In the genomic region with DNA sequence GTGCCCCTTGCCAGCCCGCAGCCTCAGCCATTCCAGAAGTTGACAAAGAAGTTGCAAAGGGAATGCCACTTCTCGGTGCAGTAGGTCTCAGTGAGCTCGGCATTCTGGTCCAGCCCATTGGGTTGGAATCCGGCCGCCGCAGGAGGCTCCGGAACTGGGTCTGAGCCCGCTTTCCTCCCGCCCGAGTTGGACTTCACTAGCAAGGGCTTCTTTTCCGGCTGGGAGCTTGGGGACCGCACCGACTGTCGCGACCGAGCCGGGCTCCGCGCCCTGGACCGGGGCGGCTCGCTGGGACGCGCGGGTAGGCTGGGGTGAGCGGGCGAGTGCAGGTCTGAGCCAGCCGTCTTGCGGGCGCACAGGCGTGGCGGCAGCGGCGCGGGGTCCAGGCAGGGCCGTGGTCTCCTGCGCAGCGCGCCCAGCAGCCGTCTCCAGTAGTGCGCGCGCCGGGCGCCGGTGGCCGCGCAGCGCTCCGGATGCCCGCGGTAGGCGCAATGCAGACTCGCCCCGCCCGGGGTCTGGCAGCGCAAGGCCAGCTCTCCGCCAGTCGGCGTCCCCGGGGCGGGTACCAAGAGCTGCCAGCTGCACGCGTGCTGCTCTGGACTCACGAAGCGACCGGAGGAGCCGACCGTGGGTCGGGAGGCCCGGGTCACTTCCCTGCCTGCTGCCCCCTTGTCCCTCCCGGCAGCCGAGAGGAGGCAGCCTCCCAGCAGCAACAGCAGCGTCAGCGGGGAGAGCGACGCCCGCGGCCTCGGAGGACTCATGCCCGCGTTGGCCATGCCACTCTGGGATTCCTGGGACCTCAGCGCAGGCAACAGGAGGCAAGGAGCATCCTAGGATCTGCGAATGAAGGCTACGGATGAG, we compare ENCODE assay signal across 8 mouse cellular contexts. TPM values are rescaled to one million over a fixed set of nuclear protein-coding genes. Genes with fewer than 3 reads are reported as not detected.
DNase-seq lines count a peak whose midpoint lies in the region; ATAC-seq and TF ChIP-seq lines count a peak whose summit lies in the region.

No protein-coding gene starts in this region.

- H3K4me1 ChIP-seq in G1E (ENCODE audit: insufficient read depth, low read depth, low read length), result peaks cover 28% of the 10 kb centered on the region
- peaks cover 3% of the 10 kb centered on the region; the same call in 1 of the 2 replicates for H3K4me1 ChIP-seq in cerebellum, adult 2 months (ENCODE audit: control insufficient read depth, insufficient read depth, low read length)

- peak; percentile 76 for DNase-seq in G1E (ENCODE audit: low spot score)
- DNase-seq in cerebellum, adult 2 months, result peak; percentile 88 to 89
- peak; percentile 69 for DNase-seq in forelimb bud, embryonic 11.5 days (ENCODE audit: low read depth, low spot score)
- peak; percentile 78 to 80 for DNase-seq in layer of hippocampus, postnatal 14 days (ENCODE audit: low spot score in 2 of 2)
- DNase-seq in lung, postnatal 14 days, result peak; percentile 89
- peak; percentile 53 for DNase-seq in retina, adult 2 months (ENCODE audit: low read depth, low spot score)
- DNase-seq in thymus, postnatal 25 days, result peak; percentile 62

- H3K9me3 ChIP-seq in G1E (replicated peaks), result no peaks in the 10 kb centered on the region

- ATAC-seq in G1E (ENCODE audit: extremely low read depth, insufficient number of reproducible peaks, low FRiP score, poor library complexity, severe bottlenecking), result no peak; the same call in 1 of the 2 replicates
- ATAC-seq in hematopoietic stem cell, adult 5-6 weeks (replicated peaks in 1 of 2; ENCODE audit: insufficient read depth in 1 of 2, low FRiP score in 2 of 2, low TSS enrichment in 1 of 2, low read depth in 1 of 2, poor library complexity in 2 of 2, severe bottlenecking in 2 of 2), result peak; percentile 74 to 76

- TF ChIP-seq CTCF in G1E (IDR thresholded peaks at IDR 0.05; ENCODE audit: low read depth, low read length), result no peak
- peak; percentile 32; the same call in 1 of the 2 replicates for TF ChIP-seq CTCF in cerebellum, adult 2 months (IDR thresholded peaks at IDR 0.05; ENCODE audit: borderline replicate concordance, insufficient read depth, low read depth, low read length)

- WGBS in cerebellum, adult 2 months, result under 1% methylated on average over 83 of the region's 85 CpGs

- H3K4me3 ChIP-seq in G1E (ENCODE audit: low read depth, low read length), result peak overlapping the region; percentile 83
- H3K4me3 ChIP-seq in cerebellum, adult 2 months (replicated peaks; ENCODE audit: insufficient read depth, low read depth, low read length), result peak overlapping the region; percentile 75

- H3K27me3 ChIP-seq in G1E (ENCODE audit: insufficient read depth, low read length), result peaks cover 14% of the 10 kb centered on the region; the same call in 1 of the 2 replicates
- no peaks in the 10 kb centered on the region for H3K27me3 ChIP-seq in cerebellum, adult 2 months (ENCODE audit: control insufficient read depth, insufficient read depth, low read length)

- peaks cover 8% of the 10 kb centered on the region for H3K36me3 ChIP-seq in G1E (replicated peaks)

- TF ChIP-seq POLR2A in cerebellum, adult 2 months (IDR thresholded peaks at IDR 0.05; ENCODE audit: borderline replicate concordance, insufficient read depth, low read length), result peak; percentile 64; the same call in 1 of the 2 replicates

- peak overlapping the region; percentile 71 for H3K27ac ChIP-seq in cerebellum, adult 2 months (ENCODE audit: insufficient read depth, low read length)

RNA-seq across cellular contexts. Expression of gene Fgfbp3, which starts 0.7 kb away (rescaled TPM):
- total RNA-seq in G1E (2014; fragmentation: Nextera tagmentation) (4.1 and 5.6 TPM in 2 replicates), G1E (2017) (1.3 and 1.9 TPM in 2 replicates)
- polyA plus RNA-seq in G1E (2012), result 7.7 and 12.6 TPM in 2 replicates
- 8.1 and 10.2 TPM in 2 replicates for polyA plus RNA-seq in cerebellum, adult 2 months (2012; rRNA removed)
- 2.7 and 4.6 TPM in 2 replicates for total RNA-seq in hematopoietic stem cell, adult 5-6 weeks (2017)
- total RNA-seq in layer of hippocampus, postnatal 14 days (2021), result 1 to 10 TPM; 6.3 to 8.2 TPM

RNA-seq across cellular contexts. Expression of gene Btaf1, which starts 7.2 kb away (rescaled TPM):
- 192 and 201 TPM in 2 replicates for total RNA-seq in G1E (2014; fragmentation: Nextera tagmentation)
- total RNA-seq in G1E (2017), result 148 and 161 TPM in 2 replicates
- polyA plus RNA-seq in G1E (2012), result 4.8 and 6.4 TPM in 2 replicates
- 11.2 and 12.0 TPM in 2 replicates for polyA plus RNA-seq in cerebellum, adult 2 months (2012; rRNA removed)
- 54.2 and 85.2 TPM in 2 replicates for total RNA-seq in hematopoietic stem cell, adult 5-6 weeks (2017)
- 10 to 100 TPM; 19.4 to 20.4 TPM for total RNA-seq in layer of hippocampus, postnatal 14 days (2021)
